Mouse (Mus musculus) urinary bladder, adult 18-20 months (tissue): ENCODE results near the gene Cntfr.

Source experiments
- DNase-seq, 2 experiments: peaks; one replicate each; pipeline ENCODE4 v3.0.0; 2022; ENCODE audit warnings: low spot score in 2 of 2, mixed read lengths in 2 of 2

The Cntfr gene

DNA sequence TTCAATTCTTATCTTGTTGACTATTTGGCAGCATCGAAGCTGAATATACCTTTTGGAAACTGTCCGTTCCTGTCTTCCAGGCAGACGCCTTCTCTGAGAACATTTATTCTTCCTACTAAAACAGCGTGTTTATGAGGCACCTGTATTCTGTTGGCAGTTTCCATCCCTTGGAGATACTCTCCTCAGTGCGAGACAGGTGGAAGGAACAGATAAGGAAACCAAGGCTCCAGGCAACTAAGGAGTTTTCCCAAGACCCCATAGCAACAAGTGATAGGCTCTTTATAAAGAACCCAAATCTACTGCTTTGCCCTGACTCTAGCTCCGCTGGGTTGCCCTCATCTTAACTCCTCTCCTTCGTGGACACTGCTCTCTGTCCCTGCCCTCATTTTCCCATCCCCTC is 48.3 kb downstream of the Cntfr start:
- DNase-seq: no peak

DNA sequence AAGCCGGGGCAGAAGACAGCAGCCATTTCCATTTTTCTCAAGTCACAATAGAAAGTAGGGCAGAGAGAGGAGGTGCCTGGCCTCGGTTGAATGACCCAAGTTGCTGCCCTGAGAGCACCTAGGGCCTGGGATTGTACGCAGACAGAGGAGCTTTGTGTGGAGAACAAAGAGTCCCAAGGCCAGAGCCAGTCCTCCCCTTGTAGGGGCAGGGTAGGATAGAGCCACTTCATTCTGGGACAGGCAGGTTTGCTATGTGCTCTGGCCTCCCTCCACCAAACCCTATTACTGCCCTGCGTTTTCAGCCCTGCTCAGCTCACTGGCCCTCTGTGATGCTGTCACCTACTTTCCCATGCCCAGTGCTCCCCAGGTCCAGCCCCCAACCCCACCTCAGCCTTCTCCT is 48.7 kb downstream of the Cntfr start:
- DNase-seq: peak in 1 of 2 experiments; percentile 45

DNA sequence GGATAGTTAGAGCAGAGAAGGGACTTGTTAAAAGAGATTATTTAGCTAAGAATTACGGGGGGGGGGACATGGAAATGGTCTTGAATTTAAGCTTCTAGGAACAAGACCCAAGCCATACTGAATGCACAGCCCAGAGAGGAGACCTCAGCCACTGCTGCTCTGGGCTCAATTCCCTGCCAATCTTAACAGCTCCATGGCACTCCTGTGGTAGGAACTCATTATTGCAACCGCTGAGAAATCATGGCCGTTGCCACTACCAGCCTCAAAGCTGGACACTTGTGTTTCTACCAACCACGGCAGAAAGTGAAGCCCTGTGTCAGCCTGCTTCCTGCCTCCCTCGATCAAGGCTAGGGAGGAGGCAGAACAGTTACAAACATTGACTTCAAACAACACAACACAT is 51.4 kb downstream of the Cntfr start:
- DNase-seq: no peak

DNA sequence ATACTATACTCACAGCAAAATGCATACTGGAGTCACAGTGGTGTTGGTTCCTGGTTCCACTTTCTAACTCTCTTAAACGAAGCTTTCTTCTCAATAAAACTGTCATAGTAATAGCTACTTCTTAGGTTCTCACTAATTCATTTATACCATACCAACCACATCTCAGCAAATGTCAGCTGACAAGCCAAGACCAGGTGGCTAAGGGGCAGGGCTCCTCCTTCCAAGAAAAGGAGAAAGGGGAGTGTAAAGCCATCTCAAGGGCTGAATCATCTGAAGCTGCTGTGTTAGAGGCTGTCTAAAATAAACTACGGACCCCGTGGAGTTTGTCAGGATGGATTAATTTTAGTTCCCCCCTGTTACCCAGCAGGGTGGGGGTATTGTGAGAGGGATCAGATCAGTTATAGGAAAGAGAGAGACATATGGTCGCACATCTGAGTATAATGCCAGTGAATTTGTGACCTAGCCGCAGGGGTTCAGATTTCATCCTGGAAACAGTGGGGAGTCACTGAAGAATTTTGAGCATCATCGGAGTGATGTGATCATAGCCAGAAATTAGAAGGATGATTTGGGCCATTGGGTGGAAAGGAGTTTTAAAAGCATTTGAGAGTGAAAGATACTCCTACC is 55.6 kb downstream of the Cntfr start:
- DNase-seq: no peak

DNA sequence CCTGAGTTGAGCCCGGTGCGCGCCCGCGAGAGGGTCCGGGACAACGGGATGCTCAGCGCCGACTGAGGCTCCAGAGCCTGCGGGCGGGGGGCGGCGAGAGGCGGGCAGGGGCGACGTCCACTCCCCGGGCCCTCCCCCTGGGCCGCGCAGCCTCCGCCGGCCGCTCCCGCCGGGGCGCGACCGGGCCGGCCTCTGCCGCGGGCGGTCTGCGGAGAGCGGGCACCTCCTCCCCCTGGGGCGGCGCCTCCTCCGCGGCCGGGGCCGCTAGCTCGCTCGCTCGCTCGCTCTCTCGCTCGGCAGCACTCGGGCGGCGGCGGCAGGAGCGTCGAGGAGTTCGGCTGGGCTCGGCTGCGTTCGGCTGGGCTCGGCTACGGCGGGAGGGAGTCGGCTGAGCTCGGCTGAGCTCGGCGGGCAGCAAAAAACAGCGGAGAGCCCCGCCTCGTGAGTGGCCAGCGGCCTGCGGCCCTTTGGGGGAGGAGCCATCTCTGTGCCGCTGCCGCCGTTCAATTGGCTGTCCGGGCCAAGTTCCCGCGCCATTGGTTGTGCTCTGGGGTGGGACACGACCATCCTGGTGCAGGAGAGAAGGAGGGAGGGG is 56.9 kb downstream of the Cntfr start, which contains the start of gene Enho:
Gene Enho, minus strand, starts transcription at position 412 of the 595 bp plus-strand sequence.
- peak; percentile 93 to 95 for DNase-seq

DNA sequence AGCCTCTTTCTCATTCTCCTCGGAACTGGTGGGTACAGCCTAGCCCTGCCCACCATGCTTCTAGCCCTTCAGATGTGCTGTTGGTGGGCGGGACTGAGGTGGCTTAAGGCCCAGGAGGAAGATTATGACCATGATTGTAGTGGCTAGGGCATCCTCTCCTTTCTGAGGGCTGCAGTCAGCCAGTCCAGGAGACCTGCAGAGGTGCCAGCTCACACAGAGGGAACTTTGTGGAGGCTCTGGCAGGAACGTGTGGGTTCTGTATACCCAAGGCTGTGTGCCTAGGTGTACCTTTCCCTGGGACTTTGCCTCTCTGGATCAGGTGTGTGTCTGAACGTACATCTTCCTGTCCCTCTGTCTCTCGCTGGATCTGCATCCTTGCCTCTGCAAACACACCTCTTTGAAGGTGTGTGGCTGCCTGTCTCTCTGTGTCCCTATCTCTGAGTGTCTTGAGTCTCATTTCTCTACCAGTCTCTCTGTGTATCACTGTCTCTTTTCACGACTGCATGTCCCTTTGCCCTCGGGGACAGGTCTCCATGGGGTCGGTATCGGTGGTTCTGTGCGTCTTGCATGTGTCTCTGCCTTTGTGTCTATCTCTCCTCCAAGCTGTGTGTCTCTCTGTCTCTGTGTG is 57.6 kb downstream of the Cntfr start:
- no peak for DNase-seq

DNA sequence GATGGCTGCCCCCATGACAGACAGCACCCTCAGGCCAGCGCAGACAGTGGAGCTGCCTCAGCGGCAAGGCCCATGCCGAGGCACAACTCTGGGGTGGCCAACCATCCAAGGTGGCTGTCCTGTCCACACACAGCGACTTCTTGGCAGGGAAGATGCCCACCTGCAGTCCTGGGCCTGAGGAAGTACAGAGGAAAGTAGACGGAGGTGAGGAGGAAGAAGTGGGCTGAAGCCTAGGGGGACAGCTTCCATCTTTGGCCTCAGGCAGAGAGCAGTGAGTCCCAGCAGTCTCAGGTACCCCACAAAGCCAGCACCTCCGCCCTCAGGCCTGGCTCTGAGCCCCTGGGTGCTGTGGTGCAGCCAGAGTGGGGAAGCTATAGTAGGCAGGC is 58.1 kb downstream of the Cntfr start:
- DNase-seq: no peak

DNA sequence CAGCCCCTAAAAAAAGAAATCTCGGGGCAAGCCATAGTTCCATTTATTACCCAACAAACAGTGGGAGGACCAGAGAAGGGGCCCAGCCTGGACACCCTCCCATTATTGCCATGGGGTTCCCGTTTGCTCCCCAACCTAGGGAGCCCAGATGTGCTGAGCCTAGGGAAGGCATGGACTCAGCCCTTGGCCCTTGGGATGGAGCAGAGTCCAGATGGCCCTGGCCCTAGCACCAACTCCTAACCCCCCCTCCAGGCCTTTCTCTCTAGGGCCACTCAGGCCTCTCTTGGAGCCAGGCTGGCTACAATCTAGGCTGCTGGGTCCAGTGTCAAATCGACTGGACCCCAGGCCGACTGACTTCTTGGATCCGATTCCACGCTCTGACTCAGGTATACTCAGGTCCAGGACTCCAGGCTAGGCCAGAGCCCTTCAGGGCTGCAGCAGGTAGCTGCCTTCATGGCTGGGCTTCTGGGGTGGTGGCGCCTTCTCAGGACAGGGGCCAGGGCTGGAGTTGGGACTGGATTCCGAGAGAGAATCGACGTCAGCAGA is 58.6 kb downstream of the Cntfr start:
- no peak for DNase-seq

DNA sequence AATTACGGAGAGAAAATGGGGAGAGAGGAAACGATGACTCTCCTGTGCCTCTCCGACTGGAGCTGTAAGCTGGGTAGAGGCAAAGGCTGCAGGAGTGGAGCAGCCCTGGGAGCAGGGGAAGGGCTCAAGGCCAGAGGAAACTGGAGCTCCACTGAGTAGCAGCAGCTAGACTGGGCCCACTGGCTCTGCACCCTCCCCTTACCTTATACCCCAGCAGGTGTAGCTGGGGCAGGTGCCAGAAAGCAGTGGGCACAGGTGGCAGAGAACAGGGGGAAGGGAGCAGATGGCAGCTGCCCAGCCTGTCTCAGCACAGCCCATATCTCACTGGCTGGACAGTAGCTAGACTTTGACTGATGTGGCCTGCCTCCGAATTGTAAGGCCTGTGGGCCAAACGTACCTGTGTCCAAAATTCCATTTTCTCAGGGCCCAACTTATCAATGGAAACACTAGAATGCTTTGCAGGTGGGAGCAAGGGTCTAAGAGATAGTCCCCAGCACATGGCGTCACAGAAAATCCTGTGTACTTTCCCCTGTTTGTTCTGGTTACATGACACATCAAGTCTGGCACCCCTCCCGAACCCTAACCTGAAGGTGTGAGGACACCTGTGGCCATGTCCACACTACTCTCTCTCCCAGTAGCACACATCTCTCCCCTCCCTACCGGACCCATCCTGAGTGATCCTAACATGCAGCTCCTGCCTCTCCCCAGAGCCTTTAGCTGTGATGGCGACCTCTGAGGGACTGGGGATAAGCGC is 59.8 kb downstream of the Cntfr start:
- DNase-seq: no peak

DNA sequence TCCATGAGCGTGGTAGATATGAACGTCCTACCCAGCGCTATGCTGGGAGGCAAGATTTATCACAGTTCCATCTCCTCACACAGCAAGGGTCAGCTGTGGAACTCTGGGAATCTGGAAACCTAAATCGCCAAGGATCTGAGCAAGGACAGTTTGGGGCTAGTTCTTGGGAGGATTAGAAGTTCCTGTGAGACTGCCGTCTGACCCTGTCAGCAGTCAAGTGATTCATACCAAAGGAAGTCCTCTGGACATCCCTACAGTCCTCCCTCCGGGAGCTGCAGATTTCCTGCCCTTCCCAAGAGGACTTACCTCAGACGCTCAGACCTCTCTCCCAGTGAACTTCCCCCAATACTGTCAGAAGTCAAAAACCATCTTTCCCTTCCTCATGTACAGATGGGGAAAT is 60.5 kb downstream of the Cntfr start:
- DNase-seq: no peak

DNA sequence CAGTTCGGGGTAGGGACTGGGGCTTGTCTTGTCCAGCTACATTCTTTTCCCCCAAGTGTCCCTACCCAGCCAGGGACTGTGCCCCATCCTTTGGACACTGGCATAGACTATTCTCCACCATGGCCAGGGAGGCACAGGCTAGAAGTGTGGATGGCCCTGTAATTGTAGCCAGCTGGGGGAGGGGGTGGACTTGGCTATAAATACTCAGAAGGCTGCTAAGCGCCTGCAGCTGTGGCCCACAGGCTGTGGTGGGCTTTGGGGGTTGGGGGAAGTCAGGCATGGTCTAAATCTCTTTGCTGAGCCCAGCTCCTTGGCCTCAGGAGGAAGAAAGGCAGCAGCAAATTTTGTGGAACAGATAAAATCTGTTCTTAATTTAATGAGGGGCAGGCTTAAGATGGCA is 61.0 kb downstream of the Cntfr start:
- DNase-seq: no peak

DNA sequence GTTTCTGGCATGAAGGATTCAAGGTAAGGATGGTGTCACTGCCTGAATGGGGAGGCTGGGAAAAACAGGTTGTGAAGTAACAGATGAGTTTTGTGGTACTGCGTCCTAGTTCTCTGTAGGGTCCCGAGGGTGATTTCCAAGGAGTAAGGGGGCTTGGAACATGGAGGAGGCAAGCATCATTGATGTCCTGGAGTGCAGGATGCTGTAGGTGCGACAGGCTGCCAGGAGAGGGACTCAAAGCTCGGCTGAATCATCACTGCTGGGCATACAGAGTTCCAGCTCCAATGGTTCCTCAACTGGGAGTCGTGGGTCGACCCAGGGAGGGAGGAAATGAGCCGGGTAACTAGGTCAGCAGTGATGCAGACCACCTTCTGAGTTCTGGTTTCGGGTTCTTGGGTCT is 61.7 kb downstream of the Cntfr start:
- DNase-seq: no peak

DNA sequence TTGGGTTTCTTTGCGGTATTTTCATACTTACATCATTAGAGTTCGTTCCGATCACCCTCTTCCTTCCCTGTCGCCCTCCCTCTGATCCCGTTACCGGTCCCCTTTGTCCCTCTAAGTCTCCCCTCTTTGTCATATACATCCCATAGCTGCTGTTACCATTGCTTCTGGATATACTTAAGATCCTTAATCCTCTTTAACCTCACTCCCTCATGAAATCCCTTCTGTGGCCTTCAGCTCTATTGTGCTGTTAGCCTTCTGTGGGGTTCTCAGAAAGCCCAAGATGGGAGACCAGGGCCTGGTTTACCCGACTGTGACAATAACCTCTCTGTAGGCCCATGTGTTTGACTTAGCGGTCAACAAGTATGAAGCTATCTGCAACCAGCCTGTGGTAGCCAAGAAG is 62.3 kb downstream of the Cntfr start:
- DNase-seq: no peak

DNA sequence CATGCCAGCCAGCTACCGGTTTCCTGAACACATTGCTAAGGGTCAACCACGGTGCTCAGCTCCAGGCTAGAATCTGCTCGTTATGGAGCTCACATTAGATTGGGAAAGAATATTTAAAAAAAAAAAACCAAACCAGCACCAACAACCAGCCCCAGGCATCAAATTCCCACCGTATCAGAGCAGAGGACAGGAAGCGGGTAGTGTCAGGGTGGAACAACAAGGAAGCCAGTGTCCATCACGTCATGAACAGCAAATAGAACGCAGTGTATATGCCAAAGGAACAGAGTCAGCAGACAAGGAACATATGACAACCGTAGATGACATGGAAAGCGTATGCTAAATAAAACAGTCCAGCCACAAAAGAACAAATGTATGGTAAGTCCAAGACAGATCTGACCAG is 63.9 kb downstream of the Cntfr start:
- DNase-seq: no peak

DNA sequence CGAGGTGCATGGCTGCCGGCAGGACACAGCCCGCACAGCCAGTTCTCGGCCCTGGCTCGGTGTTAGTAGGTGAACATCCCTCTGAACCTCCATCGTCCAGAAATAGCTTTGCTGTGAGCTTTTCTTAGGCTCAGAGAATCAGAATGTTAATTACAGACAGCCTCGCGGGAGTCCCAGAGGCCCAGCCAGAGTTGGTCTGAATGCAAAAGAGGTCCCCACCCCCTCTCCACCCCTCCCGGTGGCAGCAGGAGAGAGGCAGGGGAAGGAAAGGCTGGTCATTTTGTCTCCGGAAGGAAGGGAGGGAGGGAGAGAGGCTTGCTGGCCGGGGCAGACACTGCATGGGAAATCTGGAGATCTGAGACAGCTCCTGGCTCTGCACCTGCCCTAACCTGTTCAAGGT is 65.5 kb downstream of the Cntfr start:
- peak in 1 of 2 experiments; percentile 63 for DNase-seq

DNA sequence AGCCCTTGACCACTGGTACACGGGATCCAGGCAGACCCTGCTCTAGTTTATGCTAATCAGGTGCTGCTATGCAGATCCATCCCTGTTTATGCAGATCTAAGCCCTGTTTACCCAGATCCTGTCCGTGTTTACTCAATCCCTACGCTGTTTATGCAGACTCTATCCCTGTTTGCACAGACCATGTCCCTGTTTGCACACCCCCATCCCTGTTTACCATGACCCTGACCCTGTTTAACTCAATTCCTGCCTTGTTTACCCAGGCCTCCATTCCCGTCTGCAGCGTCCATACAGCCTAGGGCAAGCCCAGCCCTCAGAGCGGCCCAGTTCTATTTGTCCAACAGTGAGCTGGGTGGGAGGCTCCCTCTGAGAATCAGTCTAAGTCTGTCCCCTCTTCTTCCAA is 66.7 kb downstream of the Cntfr start:
- no peak for DNase-seq

DNA sequence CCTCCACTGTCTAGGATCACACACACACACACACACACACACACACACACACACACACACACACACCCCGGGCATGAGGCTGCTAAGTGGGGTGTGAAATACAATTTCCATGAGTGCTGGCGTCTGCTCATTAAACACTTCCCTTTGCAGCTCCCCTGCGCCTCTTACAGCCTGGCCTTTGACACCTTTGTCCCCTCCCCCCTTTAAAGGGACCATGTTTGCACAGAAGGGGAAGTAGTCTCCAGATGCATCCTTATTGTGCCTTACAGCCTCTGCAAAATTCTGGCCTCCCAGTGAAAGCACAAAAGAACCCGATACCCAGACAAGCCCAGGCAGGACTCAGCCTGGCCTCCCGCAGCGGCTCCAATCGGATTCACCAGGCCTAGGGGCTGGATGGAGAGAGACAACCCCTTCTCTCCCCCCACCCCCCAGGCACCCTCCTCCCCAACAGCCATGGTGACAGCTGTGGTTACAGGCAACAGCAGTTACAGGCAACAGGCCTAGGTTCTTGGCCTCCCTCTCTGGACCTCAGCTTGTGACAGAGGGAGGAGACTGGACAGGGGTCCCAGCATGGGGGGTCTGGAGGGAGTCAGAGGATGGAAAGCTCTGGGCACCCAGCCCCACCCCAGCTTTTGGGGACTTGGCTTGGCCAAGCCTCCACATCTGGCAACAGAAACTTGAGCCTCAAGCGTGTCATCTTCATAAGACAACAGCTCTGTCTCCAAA is 68.5 kb downstream of the Cntfr start:
- DNase-seq: no peak

DNA sequence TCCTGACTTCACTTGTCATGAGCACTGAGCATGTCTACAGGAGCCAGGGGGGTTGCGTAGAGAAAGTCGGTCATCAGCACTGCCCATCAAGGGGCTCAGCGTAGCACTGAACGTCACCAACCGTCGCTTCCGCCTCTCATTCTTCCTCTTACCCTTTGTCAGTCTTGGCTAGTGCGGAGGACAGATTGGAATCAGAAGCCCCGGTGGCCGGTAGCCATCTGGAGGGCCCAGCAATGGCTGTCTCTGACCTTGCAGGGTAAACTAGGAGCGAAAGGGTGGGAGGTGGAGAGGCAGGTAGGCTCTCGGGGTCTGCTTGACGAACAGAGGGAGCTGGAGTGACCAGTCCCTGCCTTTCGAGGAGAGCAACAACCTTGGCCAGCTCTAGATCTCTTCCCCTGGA is 74.8 kb downstream of the Cntfr start:
- no peak for DNase-seq

DNA sequence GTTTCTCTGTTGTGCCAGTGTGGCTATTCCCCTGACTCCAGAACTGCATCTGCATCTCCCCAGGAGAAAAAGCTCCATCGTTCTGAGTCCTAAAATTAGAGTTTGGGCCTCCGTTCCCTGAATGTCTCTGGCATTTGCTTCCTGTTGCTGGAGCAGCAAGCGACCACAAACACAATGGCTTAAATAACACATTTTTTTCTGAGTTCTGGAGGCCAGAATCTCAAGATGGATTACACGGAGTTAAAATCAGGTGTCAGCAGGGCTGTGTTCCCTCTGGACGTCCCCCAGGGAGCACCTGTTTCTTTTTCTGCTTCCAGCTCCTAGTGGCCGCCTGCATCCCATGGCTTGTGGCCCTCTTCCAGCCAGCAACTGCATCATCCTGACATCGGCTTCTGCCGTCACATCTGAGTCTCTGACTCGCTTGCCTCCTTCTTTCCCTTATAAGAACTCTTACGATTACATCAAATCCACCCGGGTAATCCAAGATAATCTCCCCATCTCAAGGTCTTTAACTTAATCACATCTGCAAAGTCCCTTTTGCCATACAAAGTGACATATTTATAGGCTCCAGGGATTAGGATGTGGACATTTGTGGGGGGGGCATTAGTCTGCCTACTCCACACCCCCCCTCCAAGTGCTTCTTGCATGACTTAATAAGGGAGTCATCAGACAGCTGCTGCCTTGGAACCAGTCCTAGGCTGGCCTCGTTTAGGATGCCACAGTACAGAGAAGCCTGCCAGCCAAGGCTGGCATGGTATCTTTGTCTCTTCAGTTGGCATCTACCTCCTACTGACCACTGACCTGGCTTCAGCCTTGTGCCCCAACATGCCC is 77.8 kb downstream of the Cntfr start:
- no peak for DNase-seq

DNA sequence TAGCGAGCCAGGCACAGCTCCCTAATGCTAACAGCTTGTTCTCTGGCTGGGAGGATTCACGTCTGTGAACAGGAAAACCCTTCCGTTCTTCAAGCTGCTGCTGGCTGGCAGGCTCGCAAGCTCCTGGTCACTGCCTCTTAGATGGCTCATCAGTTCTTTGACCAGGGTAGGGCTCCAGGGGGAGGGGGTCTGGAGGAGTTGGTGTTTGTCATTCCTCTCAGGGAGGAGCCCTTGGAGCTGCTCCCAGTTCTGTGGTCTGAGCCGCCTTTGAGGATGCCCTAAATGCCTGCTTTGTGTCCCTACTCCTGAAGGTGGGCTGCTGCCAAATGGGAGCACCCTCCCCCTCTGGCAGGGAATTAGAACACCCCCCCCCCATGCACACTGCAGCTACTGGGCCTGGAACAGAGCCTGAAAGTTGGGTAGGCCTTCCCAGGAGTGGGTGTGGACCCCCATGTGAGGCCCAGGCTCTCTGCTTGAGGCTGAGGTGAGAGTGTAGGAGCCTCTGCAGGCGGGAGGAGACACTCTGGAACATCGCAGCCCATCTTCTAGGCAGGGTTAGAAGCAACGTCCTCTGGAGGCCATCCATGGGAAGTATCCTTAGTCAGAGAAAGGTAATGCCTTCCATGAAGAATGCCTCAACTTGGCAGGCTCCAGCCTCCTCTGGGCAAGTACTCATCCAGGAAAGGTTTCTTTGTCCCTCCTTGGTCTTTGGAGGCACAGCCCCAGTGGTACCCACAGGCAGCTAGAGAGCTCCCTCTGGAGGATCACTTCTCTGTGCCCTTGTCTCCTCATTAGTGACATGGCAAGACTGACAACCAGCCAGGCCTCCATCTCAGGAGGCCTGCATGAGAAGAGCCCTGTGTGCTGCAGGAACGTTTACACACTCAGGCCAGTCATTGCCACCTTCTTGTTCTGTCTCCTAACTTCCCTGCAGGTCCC is 81.0 kb downstream of the Cntfr start:
- no peak for DNase-seq
